Mouse (Mus musculus) urinary bladder, postnatal 4 days (tissue): ENCODE measurements at regions not wholly inside any gene's neighbourhood (a gene's known extent, or its start where the extent isn't known, plus 50 kb on each side); places are given as distances from the start of the nearest gene placed in this dataset.

Experiments used
- DNase-seq, 2 experiments: peaks; one replicate each; pipeline ENCODE4 v3.0.0; 2021 to 2022; ENCODE audit warnings: low spot score in 2 of 2

DNA sequence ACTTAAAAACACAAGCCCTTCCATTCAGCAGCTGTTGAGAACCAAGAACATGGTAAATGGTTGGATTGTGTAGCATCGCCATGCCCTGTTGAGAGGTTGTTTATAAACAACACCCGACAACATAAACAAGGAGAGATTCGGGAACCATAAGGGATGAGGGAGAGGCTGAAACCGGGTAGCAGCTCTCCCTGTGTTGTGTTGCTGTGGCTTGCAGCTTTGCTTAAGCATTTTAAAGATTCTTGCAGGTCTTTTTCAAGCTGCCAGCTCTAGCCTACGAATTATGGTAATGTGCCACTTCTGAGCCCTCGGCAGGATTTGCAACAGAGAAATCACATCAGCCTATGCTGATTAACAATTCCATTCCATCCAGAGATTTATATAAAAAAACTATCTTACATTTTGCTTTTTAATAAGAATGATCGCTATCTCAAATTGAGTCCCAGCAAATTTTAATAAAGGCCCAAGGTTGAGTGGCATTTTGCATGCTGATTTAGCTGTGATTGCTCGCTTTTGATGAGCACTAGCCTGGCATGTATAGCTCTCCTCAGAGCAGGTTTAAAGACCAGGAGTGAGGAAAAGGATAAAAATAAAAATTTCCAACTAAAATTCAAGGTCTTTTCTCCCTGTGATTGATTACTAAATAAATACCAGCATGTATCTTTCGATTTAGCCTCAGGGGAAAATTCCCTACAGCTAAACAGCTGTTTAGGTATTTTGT lies 445.7 kb upstream of the 4930412O13Rik start:
- no peak for DNase-seq

DNA sequence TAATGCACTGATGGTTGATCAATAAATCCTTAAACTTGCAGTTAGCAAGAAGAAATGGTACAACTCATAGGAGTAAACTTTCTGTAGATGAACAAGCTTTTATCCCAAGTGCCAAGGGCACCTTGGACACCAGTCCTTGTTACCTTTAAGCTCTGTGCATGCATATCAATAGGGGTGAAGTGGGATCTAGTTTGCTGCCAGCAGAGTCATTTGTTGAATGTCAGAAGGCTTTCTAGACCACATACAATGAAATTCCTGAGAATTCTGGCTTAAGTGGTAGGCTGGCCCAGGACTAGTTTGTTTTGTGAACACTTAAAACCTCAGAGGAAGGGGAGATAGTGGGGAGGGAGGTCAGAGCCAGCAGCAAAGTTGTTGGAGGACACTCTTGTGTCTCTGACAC lies 437.9 kb upstream of the 4930412O13Rik start:
- DNase-seq: no peak

DNA sequence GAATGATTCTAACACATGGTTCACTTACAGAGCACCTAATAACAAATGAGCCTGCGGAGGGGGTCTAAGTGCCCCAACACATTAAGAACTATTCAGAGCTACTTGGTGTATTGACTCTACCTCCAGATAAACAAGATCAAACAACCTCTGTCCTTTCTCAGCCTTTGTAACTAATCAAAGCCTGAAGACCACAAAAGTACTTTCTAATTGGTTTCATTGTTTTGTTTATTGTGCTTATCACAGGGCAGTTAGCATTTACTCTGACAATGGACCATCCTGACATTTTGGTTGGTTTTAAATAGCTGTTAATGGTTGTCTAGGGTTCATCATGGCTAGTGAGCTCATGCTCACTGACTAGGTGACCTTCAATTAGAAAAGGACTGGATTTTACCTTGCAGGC lies 435.2 kb upstream of the 4930412O13Rik start:
- no peak for DNase-seq

DNA sequence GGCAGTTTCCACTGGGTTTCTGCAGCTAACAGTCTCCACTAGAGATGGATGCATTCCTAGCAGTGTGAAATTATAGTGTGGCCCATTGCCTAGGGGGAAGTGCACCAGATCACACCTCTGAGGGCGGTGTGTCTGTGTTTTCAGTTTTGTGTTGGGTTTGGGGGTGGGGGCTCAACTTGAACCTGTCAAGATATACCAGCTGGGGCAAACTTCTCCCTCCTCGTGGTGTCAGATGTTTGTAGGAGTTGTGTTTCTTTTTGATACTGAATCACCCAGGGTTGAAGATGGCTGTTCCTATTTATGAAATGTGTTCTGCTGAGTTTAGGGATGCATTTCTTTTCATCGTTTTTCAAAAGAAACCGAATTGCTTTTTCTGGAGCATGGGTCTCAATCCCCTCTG lies 416.6 kb upstream of the 4930412O13Rik start:
- no peak for DNase-seq

- DNase-seq: no peak
These were observed 416.2 kb upstream of the 4930412O13Rik start for GRCm38 (mm10) chr2:9464818-9465217.

- DNase-seq: no peak
These were observed 413.5 kb upstream of the 4930412O13Rik start for GRCm38 (mm10) chr2:9467573-9467972.

GRCm38 (mm10) chr2:9468651-9469050 lies 412.4 kb upstream of the 4930412O13Rik start:
- no peak for DNase-seq

GRCm38 (mm10) chr2:9481678-9482345 lies 399.2 kb upstream of the 4930412O13Rik start:
- DNase-seq: no peak

DNA sequence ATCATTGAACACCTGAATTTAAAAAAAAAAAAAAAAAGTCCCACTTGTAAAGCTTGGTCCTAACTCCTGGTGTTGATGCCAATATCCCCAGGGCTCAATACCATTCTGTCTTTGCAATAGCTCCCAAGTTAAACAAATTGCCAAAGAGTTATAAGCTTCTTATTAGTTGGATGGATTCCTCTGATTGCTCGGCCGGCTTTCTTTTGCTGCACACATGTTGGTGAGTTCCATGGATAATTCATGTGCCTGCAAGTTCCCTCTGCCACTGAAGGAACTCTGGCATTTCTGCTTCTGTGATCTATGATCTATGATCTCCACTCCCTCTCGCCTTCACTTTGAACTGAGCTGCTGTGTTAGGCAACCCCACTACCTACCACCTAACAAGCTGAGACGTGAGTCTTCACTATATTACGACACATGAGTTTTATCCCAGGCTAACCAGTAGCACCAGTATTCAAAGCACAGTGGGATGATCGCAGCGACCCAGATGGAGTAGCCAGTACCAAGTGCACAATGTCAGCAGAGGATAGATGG lies 393.6 kb upstream of the 4930412O13Rik start:
- DNase-seq: no peak

GRCm38 (mm10) chr2:9493606-9494145 lies 387.4 kb upstream of the 4930412O13Rik start:
- no peak for DNase-seq

DNA sequence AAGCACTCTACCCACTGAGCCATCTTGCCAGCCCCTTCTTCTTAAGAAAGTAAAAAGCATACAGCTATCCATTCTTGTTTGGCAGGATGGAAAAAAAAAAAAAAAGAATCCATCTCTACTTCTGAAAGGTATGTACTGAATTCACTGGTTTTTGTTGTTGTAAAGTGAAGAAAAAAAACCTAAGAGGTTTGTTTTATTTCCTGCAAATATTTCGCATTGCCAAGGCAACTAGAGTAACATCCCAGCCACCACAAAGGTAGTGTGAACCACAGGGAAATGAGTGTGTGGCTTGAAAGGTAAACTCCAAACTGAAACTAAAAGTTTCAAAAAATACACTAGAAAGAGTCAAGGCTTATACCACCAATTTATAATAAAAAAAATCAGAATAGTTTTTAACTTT lies 361.0 kb upstream of the 4930412O13Rik start:
- no peak for DNase-seq

DNA sequence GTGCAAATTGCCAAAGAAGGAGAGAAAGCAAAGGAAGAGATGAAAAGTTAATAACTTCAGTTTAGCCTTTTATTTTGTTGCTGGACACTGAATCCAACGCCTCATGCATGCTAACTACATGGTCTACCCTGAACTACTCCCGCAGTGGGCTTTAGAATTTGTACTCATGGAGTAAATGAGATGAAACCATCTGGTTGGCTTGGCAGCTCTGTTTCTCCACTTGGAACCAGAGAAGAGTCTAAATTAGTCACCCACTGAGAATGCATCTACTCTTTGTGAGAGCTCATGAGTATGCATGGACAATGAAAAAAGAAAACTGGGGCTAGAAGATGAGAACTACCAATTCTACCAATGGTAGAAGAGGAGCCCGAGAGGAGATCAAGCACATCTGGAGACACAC lies 355.1 kb upstream of the 4930412O13Rik start:
- no peak for DNase-seq

DNA sequence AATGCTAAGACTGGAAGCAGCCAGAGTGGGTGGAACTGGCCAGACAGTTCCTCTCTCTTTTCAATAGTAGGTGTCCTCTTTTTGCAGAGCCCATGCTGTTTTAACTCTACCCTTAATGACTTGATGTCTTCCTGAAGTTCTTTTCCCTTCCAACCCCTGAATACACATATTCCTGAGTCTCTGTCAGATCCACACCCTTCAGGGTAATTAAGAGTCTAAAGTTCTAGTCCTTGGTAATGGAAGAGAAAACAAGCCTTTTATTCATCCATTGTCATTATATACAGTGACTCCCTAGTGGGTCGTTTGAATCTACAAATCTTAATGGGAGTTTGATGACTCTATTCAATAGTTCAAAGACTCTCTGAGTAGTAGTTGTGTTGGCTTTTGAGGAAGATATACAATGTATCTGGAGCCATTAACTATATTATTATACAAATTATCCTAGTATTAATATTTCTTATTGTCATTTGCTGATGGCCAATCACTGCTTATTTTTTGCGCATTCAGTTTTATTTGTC lies 345.9 kb upstream of the 4930412O13Rik start:
- no peak for DNase-seq

DNA sequence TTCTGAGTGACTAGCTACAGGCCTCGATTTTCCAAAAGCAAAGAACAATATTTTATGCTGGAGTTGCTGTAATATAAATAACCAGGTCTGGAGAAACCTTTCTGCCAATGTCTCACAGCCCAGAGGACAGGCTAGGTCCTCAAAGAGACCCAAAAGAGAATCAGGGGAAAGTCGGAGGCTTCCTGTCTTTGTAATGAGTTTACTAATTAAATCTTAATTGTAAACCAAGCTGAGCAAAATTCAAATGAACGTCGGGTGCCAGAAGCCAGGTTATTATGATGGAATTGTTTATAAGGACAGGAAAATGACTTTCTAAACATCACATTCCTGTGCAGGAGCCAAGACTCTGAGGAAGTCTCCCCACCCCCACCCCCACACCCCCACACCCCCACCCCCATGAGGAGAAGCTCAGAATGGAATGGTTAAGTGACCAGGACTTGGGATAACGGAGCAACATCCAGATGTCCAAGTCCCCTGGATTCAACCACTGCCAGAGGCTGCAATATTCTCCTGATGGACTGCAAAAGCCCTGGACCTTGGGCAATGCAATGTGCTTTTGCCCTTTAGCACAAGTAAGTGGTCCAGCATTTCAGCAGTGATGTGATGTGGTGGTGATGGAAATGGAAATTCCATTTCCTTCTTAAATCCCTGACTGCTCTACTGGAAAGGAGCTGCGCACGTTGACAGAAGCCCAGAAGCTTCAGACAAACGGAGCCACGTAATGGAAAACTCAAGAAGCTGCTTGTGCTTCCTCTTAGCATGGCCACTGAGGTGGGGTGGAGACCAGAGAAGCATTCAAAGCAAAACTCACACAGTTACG lies 333.1 kb upstream of the 4930412O13Rik start:
- no peak for DNase-seq

GRCm38 (mm10) chr2:9553313-9553712 lies 327.7 kb upstream of the 4930412O13Rik start:
- DNase-seq: no peak

DNA sequence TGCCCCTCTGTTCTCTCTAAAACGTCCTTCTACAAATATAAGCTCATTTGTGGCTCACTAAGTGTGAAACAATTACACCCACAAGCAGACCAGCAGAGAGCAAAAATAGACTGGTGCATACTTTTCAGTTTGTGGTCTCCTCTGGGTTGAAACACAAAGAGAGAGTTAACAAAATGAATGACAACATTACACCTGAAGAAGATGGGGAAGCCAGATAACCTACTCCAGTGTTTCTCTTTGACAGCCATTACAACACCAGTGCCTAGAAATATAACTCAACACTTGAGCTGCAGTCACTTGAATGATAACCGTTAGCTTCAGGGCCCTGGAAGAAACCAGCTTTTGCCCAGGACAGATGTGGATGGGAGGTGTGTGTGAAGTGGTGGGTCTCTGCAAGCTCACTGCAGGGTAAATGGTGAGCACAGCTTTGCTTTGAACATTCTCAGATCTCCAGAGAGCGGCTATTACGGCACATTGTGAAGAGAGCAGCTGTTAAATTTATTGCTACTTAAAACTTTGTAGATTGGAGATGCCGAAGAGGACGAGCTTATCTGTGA lies 316.5 kb upstream of the 4930412O13Rik start:
- no peak for DNase-seq

DNA sequence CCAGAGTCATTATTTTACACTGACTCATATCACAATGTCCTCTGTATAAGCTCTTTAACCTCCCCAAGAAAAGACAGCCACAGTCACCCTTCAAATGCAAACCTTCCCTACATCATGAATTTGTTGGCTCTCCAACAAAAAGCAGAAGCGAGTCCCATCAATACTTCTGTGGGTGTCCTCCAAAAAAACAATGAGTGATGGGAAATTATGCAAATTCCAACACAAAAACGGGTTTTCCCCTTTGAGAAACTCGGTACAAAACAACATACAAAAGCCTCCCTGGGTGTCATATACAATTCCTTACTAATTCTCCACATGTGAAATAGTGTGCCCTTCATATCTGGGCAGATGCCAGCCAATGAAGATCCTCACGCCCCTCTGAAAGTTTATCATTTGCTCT lies 311.8 kb upstream of the 4930412O13Rik start:
- DNase-seq: no peak

GRCm38 (mm10) chr2:9574196-9574595 lies 306.9 kb upstream of the 4930412O13Rik start:
- no peak for DNase-seq

- DNase-seq: no peak
These were observed 306.4 kb upstream of the 4930412O13Rik start for GRCm38 (mm10) chr2:9574651-9575050.

- DNase-seq: no peak
These were observed 303.2 kb upstream of the 4930412O13Rik start for GRCm38 (mm10) chr2:9577868-9578267.

- no peak for DNase-seq
These were observed 293.7 kb upstream of the 4930412O13Rik start for GRCm38 (mm10) chr2:9587389-9587788.

GRCm38 (mm10) chr2:9589200-9589599 lies 291.9 kb upstream of the 4930412O13Rik start:
- no peak for DNase-seq
